Mouse (Mus musculus): Measurements from ENCODE around the gene Gm10282. TPM values are rescaled to one million over a fixed set of nuclear protein-coding genes. Genes with fewer than 3 reads are reported as not detected.

The Gm10282 gene
- polyA plus RNA-seq, 1 experiment: 3.9 TPM

DNA sequence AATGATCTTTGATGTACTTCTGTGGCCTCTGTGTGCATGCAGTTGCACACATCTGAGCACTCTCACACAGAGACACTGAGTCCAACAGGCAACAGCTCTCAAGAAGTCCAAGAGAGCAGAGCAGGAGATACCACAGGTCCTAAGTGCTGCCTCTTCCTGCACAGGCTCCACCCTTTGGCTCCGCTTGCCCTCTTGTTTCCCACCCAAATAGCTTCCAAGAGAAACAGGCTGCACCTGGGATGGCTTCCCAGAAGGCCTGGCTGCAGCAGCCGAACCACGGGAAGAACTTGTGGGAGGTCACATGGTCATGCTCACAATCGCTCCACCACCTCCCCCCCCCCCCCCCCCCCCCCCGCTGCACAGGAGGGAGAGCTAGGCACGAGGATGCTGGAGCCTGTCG lies 39.7 kb downstream of the Gm10282 start:
- WGBS: 25% methylated on average over 7 of the region's 7 CpGs
- TF ChIP-seq POLR2A (IDR thresholded peaks at IDR 0.05; ENCODE audit: borderline replicate concordance, insufficient read depth, low read length) (no peak), CTCF (IDR thresholded peaks at IDR 0.05; ENCODE audit: borderline replicate concordance, insufficient read depth, low read depth, low read length) (no peak)
- DNase-seq: no peak
- Histone ChIP-seq H3K4me3 (replicated peaks; ENCODE audit: insufficient read depth, low read depth, low read length) (no peak overlapping the region), H3K27ac (ENCODE audit: insufficient read depth, low read length) (no peak overlapping the region), H3K27me3 (ENCODE audit: control insufficient read depth, insufficient read depth, low read length) (no peaks in the 10 kb centered on the region), H3K4me1 (ENCODE audit: control insufficient read depth, insufficient read depth, low read length) (peaks cover 2% of the 10 kb centered on the region; the same call in 1 of the 2 replicates)

DNA sequence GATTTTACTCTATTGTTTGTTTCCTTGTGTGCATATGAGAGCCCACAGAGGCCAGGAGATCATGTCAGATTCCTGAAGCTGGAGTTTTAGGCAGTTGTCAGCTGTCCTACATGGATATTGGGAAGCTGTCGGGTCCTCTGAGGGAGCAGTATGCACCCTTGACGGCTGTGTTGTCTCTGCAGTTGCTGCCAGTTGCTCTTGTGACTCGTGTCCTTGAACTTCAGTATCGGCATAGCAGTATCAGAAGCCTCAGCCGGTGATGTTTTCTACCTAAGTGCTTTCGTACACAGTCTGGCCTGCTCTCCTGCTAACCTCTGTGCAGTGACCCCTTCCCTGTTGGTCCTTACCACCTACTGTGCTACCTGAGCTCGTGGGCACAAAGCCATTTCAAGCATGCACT lies 41.6 kb downstream of the Gm10282 start:
- Histone ChIP-seq H3K27ac (ENCODE audit: insufficient read depth, low read length) (no peak overlapping the region), H3K27me3 (ENCODE audit: control insufficient read depth, insufficient read depth, low read length) (no peaks in the 10 kb centered on the region), H3K4me3 (replicated peaks; ENCODE audit: insufficient read depth, low read depth, low read length) (no peak overlapping the region), H3K4me1 (ENCODE audit: control insufficient read depth, insufficient read depth, low read length) (peaks cover 2% of the 10 kb centered on the region; the same call in 1 of the 2 replicates)
- no peak for DNase-seq
- 74% methylated on average over 7 of the region's 7 CpGs for WGBS
- no peak for TF ChIP-seq CTCF (IDR thresholded peaks at IDR 0.05; ENCODE audit: borderline replicate concordance, insufficient read depth, low read depth, low read length)
- TF ChIP-seq POLR2A (IDR thresholded peaks at IDR 0.05; ENCODE audit: borderline replicate concordance, insufficient read depth, low read length): no peak

- no peak for DNase-seq
- no peak overlapping the region for H3K4me3 ChIP-seq (replicated peaks; ENCODE audit: insufficient read depth, low read depth, low read length)
- H3K4me1 ChIP-seq (ENCODE audit: control insufficient read depth, insufficient read depth, low read length): peaks cover 2% of the 10 kb centered on the region; the same call in 1 of the 2 replicates
- WGBS: 93% methylated on average over 2 of the region's 2 CpGs
- H3K27ac ChIP-seq (ENCODE audit: insufficient read depth, low read length): no peak overlapping the region
- no peaks in the 10 kb centered on the region for H3K27me3 ChIP-seq (ENCODE audit: control insufficient read depth, insufficient read depth, low read length)
- no peak for TF ChIP-seq CTCF (IDR thresholded peaks at IDR 0.05; ENCODE audit: borderline replicate concordance, insufficient read depth, low read depth, low read length)
- TF ChIP-seq POLR2A (IDR thresholded peaks at IDR 0.05; ENCODE audit: borderline replicate concordance, insufficient read depth, low read length): no peak
Observed at GRCm38 (mm10) chr8:72262756-72263155, 42.3 kb downstream of the Gm10282 start.

- TF ChIP-seq POLR2A (IDR thresholded peaks at IDR 0.05; ENCODE audit: borderline replicate concordance, insufficient read depth, low read length) (no peak), CTCF (IDR thresholded peaks at IDR 0.05; ENCODE audit: borderline replicate concordance, insufficient read depth, low read depth, low read length) (peak; percentile 49)
- no peak overlapping the region for H3K4me3 ChIP-seq (replicated peaks; ENCODE audit: insufficient read depth, low read depth, low read length)
- no peaks in the 10 kb centered on the region for H3K27me3 ChIP-seq (ENCODE audit: control insufficient read depth, insufficient read depth, low read length)
- DNase-seq: peak in 1 of 2 experiments; percentile 25
- 64% methylated on average over 5 of the region's 5 CpGs for WGBS
- peaks cover 2% of the 10 kb centered on the region; the same call in 1 of the 2 replicates for H3K4me1 ChIP-seq (ENCODE audit: control insufficient read depth, insufficient read depth, low read length)
- H3K27ac ChIP-seq (ENCODE audit: insufficient read depth, low read length): no peak overlapping the region
Observed at GRCm38 (mm10) chr8:72261872-72262271, 43.2 kb downstream of the Gm10282 start.

DNA sequence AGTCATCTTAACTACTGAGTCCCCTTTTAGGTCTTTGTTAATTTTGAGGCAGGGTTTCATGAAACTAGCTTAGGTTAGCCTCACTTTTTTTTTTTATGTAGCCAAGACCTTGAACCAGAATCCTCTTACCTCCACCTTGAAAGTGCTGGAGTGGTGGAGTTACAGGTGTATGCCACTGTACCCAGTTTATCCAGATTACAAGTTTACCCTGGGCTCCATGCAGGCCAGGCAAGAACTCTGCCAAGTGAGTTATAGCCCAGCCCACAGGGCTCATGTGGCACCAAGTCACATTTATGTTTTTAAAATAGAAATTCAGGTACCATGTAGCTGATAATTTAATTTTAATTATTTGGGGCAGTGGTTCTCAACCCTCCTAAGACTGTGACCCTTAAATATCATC lies 43.6 kb downstream of the Gm10282 start:
- H3K27me3 ChIP-seq (ENCODE audit: control insufficient read depth, insufficient read depth, low read length): no peaks in the 10 kb centered on the region
- DNase-seq: no peak
- peaks cover 2% of the 10 kb centered on the region; the same call in 1 of the 2 replicates for H3K4me1 ChIP-seq (ENCODE audit: control insufficient read depth, insufficient read depth, low read length)
- no peak for TF ChIP-seq POLR2A (IDR thresholded peaks at IDR 0.05; ENCODE audit: borderline replicate concordance, insufficient read depth, low read length)
- TF ChIP-seq CTCF (IDR thresholded peaks at IDR 0.05; ENCODE audit: borderline replicate concordance, insufficient read depth, low read depth, low read length): no peak
- H3K27ac ChIP-seq (ENCODE audit: insufficient read depth, low read length): no peak overlapping the region
- no peak overlapping the region for H3K4me3 ChIP-seq (replicated peaks; ENCODE audit: insufficient read depth, low read depth, low read length)

DNA sequence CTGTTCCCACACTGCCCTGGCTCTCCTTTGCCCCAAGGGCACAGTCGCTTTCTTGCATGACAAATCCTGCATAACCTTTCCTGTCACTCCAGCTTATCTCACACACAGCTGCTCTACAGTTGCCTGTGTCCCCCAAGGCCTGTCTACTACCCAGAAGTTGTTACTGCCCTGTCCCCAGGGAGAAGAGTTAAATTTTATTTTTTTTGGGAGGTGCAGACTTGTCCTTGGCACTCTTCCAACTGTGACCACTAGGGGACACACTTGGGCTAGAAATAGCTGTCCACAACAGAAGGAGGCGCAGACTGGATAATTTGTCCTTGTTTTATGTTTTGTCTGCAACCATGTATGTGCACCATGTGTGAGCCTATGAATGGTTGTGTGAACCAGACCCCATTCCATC lies 44.0 kb downstream of the Gm10282 start:
- H3K27ac ChIP-seq (ENCODE audit: insufficient read depth, low read length): no peak overlapping the region
- H3K4me3 ChIP-seq (replicated peaks; ENCODE audit: insufficient read depth, low read depth, low read length): no peak overlapping the region
- TF ChIP-seq CTCF (IDR thresholded peaks at IDR 0.05; ENCODE audit: borderline replicate concordance, insufficient read depth, low read depth, low read length): peak; percentile 71
- TF ChIP-seq POLR2A (IDR thresholded peaks at IDR 0.05; ENCODE audit: borderline replicate concordance, insufficient read depth, low read length): no peak
- H3K4me1 ChIP-seq (ENCODE audit: control insufficient read depth, insufficient read depth, low read length): peaks cover 2% of the 10 kb centered on the region; the same call in 1 of the 2 replicates
- no peaks in the 10 kb centered on the region for H3K27me3 ChIP-seq (ENCODE audit: control insufficient read depth, insufficient read depth, low read length)
- 24% methylated on average over 2 of the region's 2 CpGs for WGBS
- peak in 1 of 2 experiments; percentile 47 for DNase-seq

- Histone ChIP-seq H3K4me1 (ENCODE audit: control insufficient read depth, insufficient read depth, low read length) (peaks cover 2% of the 10 kb centered on the region; the same call in 1 of the 2 replicates), H3K4me3 (replicated peaks; ENCODE audit: insufficient read depth, low read depth, low read length) (no peak overlapping the region), H3K27me3 (ENCODE audit: control insufficient read depth, insufficient read depth, low read length) (no peaks in the 10 kb centered on the region), H3K27ac (ENCODE audit: insufficient read depth, low read length) (no peak overlapping the region)
- no peak for DNase-seq
- 58% methylated on average over 4 of the region's 4 CpGs for WGBS
- TF ChIP-seq CTCF (IDR thresholded peaks at IDR 0.05; ENCODE audit: borderline replicate concordance, insufficient read depth, low read depth, low read length) (no peak), POLR2A (IDR thresholded peaks at IDR 0.05; ENCODE audit: borderline replicate concordance, insufficient read depth, low read length) (no peak)
Observed at GRCm38 (mm10) chr8:72260585-72260984, 44.5 kb downstream of the Gm10282 start.

DNA sequence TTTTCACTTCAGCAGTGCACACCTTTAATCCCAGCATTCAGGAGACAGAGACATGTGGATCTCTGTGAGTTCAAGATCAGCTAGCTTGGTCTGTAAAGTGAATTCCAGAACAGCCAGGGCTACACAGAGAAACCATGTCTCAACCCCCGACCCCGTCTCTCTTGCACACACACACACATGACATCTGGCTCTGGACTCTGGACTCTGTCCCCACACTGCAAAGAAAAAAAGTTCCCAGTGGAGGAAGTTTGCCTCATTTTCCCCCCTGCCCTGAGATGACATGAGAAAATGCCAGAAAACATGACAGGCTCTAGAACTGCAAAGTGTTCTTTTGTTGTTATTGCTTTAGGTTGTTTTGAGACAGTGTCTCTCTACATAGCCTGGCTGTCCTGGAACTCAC lies 45.2 kb downstream of the Gm10282 start:
- no peak overlapping the region for H3K4me3 ChIP-seq (replicated peaks; ENCODE audit: insufficient read depth, low read depth, low read length)
- H3K4me1 ChIP-seq (ENCODE audit: control insufficient read depth, insufficient read depth, low read length): peaks cover 2% of the 10 kb centered on the region; the same call in 1 of the 2 replicates
- DNase-seq: no peak
- TF ChIP-seq POLR2A (IDR thresholded peaks at IDR 0.05; ENCODE audit: borderline replicate concordance, insufficient read depth, low read length): no peak
- TF ChIP-seq CTCF (IDR thresholded peaks at IDR 0.05; ENCODE audit: borderline replicate concordance, insufficient read depth, low read depth, low read length): no peak
- no peaks in the 10 kb centered on the region for H3K27me3 ChIP-seq (ENCODE audit: control insufficient read depth, insufficient read depth, low read length)
- 74% methylated on average over 2 of the region's 2 CpGs for WGBS
- H3K27ac ChIP-seq (ENCODE audit: insufficient read depth, low read length): no peak overlapping the region

All from cerebellum, adult 2 months (tissue).